Mouse (Mus musculus) C2C12 (cell line): ENCODE results near the gene Ccdc173.

Experiments used
- CEBPB ChIP-seq: IDR thresholded peaks from one replicate; pipeline ENCODE4 v1.6.1; 2011; ENCODE audit warnings: low read depth, mild to moderate bottlenecking, control low read depth, moderate library complexity
- CTCF ChIP-seq: IDR thresholded peaks from one replicate; pipeline ENCODE4 v1.5.1; 2011; ENCODE audit not compliant: control insufficient read depth, insufficient read depth, insufficient read length
- FOSL1 ChIP-seq: IDR thresholded peaks from one replicate; pipeline ENCODE4 v1.8.0; 2011; ENCODE audit warnings: mild to moderate bottlenecking, low read length; ENCODE audit not compliant: poor library complexity, insufficient read depth, severe bottlenecking
- MAX ChIP-seq: IDR thresholded peaks from one replicate; pipeline ENCODE4 v1.6.1; 2011; ENCODE audit warnings: mild to moderate bottlenecking, control low read depth
- MYOD1 ChIP-seq: IDR thresholded peaks from one replicate; pipeline ENCODE4 v1.6.1; 2011; ENCODE audit warnings: low read depth; ENCODE audit not compliant: control insufficient read depth, insufficient read length
- MYOG ChIP-seq: IDR thresholded peaks from one replicate; pipeline ENCODE4 v1.6.1; 2011; ENCODE audit not compliant: control insufficient read depth, insufficient read length; ENCODE audit errors: extremely low read depth
- USF1 ChIP-seq: IDR thresholded peaks from one replicate; pipeline ENCODE4 v1.6.1; 2011; ENCODE audit warnings: low read depth, mild to moderate bottlenecking, control low read depth, moderate library complexity

DNA sequence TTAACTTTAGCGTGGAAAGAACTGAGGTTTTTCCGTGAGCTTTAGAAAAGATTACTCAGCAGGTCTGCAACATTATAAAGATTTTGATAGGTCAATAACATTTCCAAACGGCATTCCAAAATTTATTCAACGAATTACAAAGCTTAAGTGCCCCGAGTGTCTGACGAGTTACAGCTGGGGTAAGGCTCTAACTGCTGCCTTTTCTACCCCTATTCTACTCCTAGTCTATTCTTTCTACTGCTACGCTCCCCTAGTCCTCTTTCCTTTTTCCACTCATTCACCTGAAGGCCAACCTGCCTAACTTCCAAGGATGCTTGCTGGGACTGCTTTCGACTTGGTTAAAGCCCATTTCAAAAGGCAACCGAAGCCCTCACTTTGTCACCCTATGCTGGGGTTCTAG is 401 bp downstream of the Ccdc173 start:
- TF ChIP-seq CTCF = no peak
- TF ChIP-seq MYOD1 = no peak
- TF ChIP-seq CEBPB = no peak
- TF ChIP-seq MAX = no peak
- TF ChIP-seq USF1 = no peak
- TF ChIP-seq MYOG = no peak
- TF ChIP-seq FOSL1 = no peak
